Mouse (Mus musculus) stomach, postnatal 0 days (tissue): ENCODE results near the gene Slc16a13. TPM values are rescaled to one million over a fixed set of nuclear protein-coding genes. Genes with fewer than 3 reads are reported as not detected.

Source experiments
- ATAC-seq: fragments of 200-750 bp; cut with Nextera tagmentation; 2 replicates; pipeline ENCODE4 v1.8.0; 2017; ENCODE audit not compliant: low FRiP score, low TSS enrichment
- DNase-seq: peaks from one replicate; pipeline ENCODE4 v3.0.0-alpha.2; 2016; ENCODE audit warnings: low spot score
- H3K27ac ChIP-seq: fragments of 300-500 bp; sonication (generic); replicated peaks from 2 replicates; pipeline ENCODE4 v1.5.1; 2014; ENCODE audit warnings: mild to moderate bottlenecking, control low read depth
- H3K27me3 ChIP-seq: fragments of 300-500 bp; sonication (generic); 2 replicates; pipeline ENCODE4 v1.6.1; 2014; ENCODE audit warnings: low read length; ENCODE audit not compliant: control insufficient read depth, insufficient read depth
- H3K36me3 ChIP-seq: fragments of 300-500 bp; sonication (generic); 2 replicates; pipeline ENCODE4 v1.6.1; 2014; ENCODE audit warnings: low read length, mixed read lengths; ENCODE audit not compliant: control insufficient read depth, insufficient read depth
- H3K4me1 ChIP-seq: fragments of 300-500 bp; sonication (generic); replicated peaks from 2 replicates; pipeline ENCODE4 v1.6.1; 2014; ENCODE audit warnings: antibody characterized with exemption; ENCODE audit not compliant: control insufficient read depth, insufficient read depth
- H3K4me2 ChIP-seq: fragments of 300-500 bp; sonication (generic); replicated peaks from 2 replicates; pipeline ENCODE4 v1.6.1; 2014; ENCODE audit warnings: low read depth, mild to moderate bottlenecking, control low read depth, moderate library complexity
- H3K4me3 ChIP-seq: fragments of 300-500 bp; sonication (generic); 2 replicates; pipeline ENCODE4 v1.5.1; 2014; ENCODE audit warnings: low read depth, low read length, control low read depth
- H3K9ac ChIP-seq: fragments of 300-500 bp; sonication (generic); 2 replicates; pipeline ENCODE4 v1.6.1; 2014; ENCODE audit warnings: mild to moderate bottlenecking, low read length, control low read depth, mixed read lengths
- H3K9me3 ChIP-seq: fragments of 300-500 bp; sonication (generic); 2 replicates; pipeline ENCODE4 v1.6.1; 2016; ENCODE audit warnings: low read length; ENCODE audit not compliant: control insufficient read depth
- CTCF ChIP-seq: IDR thresholded peaks from 2 replicates; pipeline ENCODE4 v1.5.1; 2016; ENCODE audit warnings: antibody characterized with exemption, low read depth, mild to moderate bottlenecking, moderate library complexity
- EP300 ChIP-seq: optimal IDR thresholded peaks from 2 replicates; pipeline ENCODE3; 2016; ENCODE audit warnings: antibody characterized with exemption
- WGBS: fragments of 180-500 bp; shearing (Covaris S2); extraction: QIAGEN DNeasy Blood & Tissue Kit; methylation state at CpG from one replicate; pipeline ENCODE4 v1.1.7; 2014; 5-methylcytosine and 5-hydroxymethylcytosine counted together
- polyA plus RNA-seq: library from polyadenylated mRNA; unstranded; fragments of >200 nt; fragmentation: Nextera tagmentation; extraction: Ambion mirVana; gene quantifications from 2 replicates; pipeline ENCODE4 v1.2.1, GENCODE M21; 2015

The Slc16a13 gene
- polyA plus RNA-seq, 1 experiment from 2014 or later = 6.1 TPM

DNA sequence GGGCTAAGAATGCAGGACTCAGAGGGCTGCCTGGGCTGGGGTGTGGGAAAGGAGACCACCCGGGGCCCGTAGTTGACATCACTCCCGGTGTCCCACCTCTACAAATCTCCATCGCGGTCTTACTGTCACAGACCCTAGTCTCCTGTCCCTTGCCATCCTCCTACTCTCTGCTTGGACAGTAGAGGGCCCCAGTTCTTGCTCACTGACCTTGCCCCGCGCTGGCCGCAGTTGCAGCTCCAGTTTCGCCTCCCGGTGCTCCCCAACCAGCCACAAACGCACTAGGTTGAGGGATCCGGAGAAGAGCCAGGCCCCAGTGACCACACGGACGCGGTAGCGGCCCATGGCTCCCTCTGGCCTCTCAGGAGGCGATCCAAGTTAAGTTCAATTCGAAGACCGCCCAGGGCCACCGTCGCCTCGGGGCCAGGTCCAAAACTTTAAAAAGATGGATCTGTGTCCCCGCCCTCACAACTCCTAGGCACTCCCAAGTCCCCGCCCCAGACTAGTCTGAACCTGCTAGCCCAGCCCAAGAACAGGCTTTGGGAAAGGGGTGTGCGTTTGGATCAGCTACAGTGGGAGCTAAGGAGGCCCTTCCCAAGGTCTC lies 34.2 kb upstream of the Slc16a13 start, which contains the start of gene Alox12:
Gene Alox12, minus strand, starts transcription at position 423 of the 601 bp plus-strand sequence.
- peak; percentile 72 for ATAC-seq
- Histone ChIP-seq H3K4me2 (peak within 1 kb of the TSS; percentile 57), H3K27ac (peak within 1 kb of the TSS; percentile 61), H3K36me3 (no peaks in the 10 kb centered on the region), H3K9ac (peak within 1 kb of the TSS; percentile 54), H3K27me3 (no peaks in the 10 kb centered on the region; the same call in 1 of the 2 replicates), H3K9me3 (no peaks in the 10 kb centered on the region), H3K4me3 (peak within 1 kb of the TSS; percentile 41), H3K4me1 (no peaks in the 10 kb centered on the region)
- TF ChIP-seq EP300 (no peak), CTCF (peak; percentile 62)
- DNase-seq = peak; percentile 58
- 1% methylated on average over 25 of the region's 25 CpGs for WGBS

GRCm38 (mm10) chr11:70254337-70254736 lies 33.5 kb upstream of the Slc16a13 start:
- ATAC-seq = no peak
- peak overlapping the region; percentile 54 for H3K9ac ChIP-seq

GRCm38 (mm10) chr11:70251853-70252252 lies 31.0 kb upstream of the Slc16a13 start:
- no peak for ATAC-seq
- no peaks in the 10 kb centered on the region for H3K9me3 ChIP-seq
- no peaks in the 10 kb centered on the region; the same call in 1 of the 2 replicates for H3K27me3 ChIP-seq
- 80% methylated on average over 8 of the region's 8 CpGs for WGBS
- TF ChIP-seq CTCF (no peak), EP300 (no peak)
- no peak overlapping the region for H3K4me2 ChIP-seq
- H3K4me1 ChIP-seq = no peaks in the 10 kb centered on the region
- no peak for DNase-seq
- no peak overlapping the region for H3K9ac ChIP-seq
- H3K4me3 ChIP-seq = no peak overlapping the region
- H3K36me3 ChIP-seq = no peaks in the 10 kb centered on the region
- H3K27ac ChIP-seq = no peak overlapping the region

More at GRCm38 (mm10) chr11:70254337-70254736, 33.5 kb upstream of the Slc16a13 start:
- no peak for DNase-seq
- H3K4me1 ChIP-seq = no peaks in the 10 kb centered on the region
- H3K27ac ChIP-seq = peak overlapping the region; percentile 18; the same call in 1 of the 2 replicates
- peak overlapping the region; percentile 41 for H3K4me3 ChIP-seq
- no peaks in the 10 kb centered on the region; the same call in 1 of the 2 replicates for H3K27me3 ChIP-seq
- H3K9me3 ChIP-seq = no peaks in the 10 kb centered on the region
- peak overlapping the region; percentile 57 for H3K4me2 ChIP-seq
- H3K36me3 ChIP-seq = no peaks in the 10 kb centered on the region
- WGBS = 5% methylated on average over 18 of the region's 18 CpGs
- TF ChIP-seq CTCF (no peak), EP300 (no peak)

DNA sequence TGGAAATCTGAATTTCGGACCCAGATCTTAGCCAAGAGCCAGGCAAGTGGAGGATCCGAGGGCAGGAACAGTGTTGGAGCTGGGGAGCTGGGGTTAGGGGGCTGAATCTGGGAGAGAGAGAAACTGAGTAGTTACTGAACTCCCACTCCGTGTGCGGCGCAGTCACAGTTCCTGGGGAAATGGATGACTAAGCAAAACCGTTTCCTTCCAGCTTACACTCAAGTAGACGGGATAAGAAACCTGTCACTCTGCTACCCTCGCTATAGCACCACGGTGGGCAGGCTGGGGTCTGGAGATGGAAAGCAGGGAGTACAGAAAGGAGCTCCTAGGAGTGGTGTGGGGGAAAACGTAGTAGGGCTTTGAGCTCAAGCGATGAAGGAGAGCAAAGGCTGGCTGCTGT lies 29.3 kb upstream of the Slc16a13 start:
- Histone ChIP-seq H3K4me2 (no peak overlapping the region), H3K4me3 (no peak overlapping the region), H3K27me3 (no peaks in the 10 kb centered on the region; the same call in 1 of the 2 replicates), H3K36me3 (no peaks in the 10 kb centered on the region), H3K4me1 (no peaks in the 10 kb centered on the region), H3K9ac (no peak overlapping the region), H3K27ac (no peak overlapping the region), H3K9me3 (no peaks in the 10 kb centered on the region)
- ATAC-seq = no peak
- DNase-seq = no peak
- no peak for TF ChIP-seq EP300
- TF ChIP-seq CTCF = no peak
- WGBS = 64% methylated on average over 11 of the region's 11 CpGs

GRCm38 (mm10) chr11:70247136-70247845 lies 26.4 kb upstream of the Slc16a13 start:
- TF ChIP-seq EP300 (no peak), CTCF (peak; percentile 93)
- H3K27me3 ChIP-seq = no peaks in the 10 kb centered on the region
- H3K27ac ChIP-seq = no peak overlapping the region
- 50% methylated on average over 9 of the region's 9 CpGs for WGBS
- peak; percentile 74 for DNase-seq
- H3K9ac ChIP-seq = no peak overlapping the region
- peak; percentile 66; the same call in 1 of the 2 replicates for ATAC-seq
- no peak overlapping the region for H3K4me3 ChIP-seq
- no peaks in the 10 kb centered on the region for H3K36me3 ChIP-seq
- H3K9me3 ChIP-seq = no peaks in the 10 kb centered on the region
- no peak overlapping the region for H3K4me2 ChIP-seq
- no peaks in the 10 kb centered on the region for H3K4me1 ChIP-seq

DNA sequence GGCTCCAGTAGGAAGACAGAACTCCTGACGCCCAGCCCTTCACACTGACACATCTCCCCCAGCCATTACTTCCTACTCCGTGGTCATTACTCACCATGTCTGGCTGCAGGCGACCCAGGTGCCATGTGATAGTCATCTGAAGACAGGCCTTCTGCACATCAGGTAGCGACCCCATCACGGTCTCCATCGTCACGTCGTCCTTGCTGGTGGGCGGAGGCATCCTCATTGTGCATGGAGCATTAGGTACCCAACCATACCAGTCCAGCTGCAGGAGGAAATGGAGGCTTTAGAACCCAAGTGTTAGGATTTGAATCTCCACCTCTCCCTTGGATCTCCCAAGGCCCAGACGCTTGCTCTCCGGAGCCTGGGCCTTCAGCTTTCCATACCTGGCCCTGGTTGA lies 21.7 kb upstream of the Slc16a13 start:
- no peak for TF ChIP-seq CTCF

More for the DNA sequence above, 21.7 kb upstream of the Slc16a13 start:
- H3K4me3 ChIP-seq = no peak overlapping the region
- no peak overlapping the region for H3K27ac ChIP-seq
- no peaks in the 10 kb centered on the region for H3K9me3 ChIP-seq
- H3K4me2 ChIP-seq = no peak overlapping the region
- no peak for ATAC-seq
- H3K9ac ChIP-seq = no peak overlapping the region
- WGBS = 70% methylated on average over 11 of the region's 11 CpGs
- peaks cover 4% of the 10 kb centered on the region; the same call in 1 of the 2 replicates for H3K4me1 ChIP-seq
- no peaks in the 10 kb centered on the region for H3K27me3 ChIP-seq
- H3K36me3 ChIP-seq = no peaks in the 10 kb centered on the region
- DNase-seq = no peak
